Comparison of ENCODE assay signal across 8 mouse cellular contexts in the genomic region with DNA sequence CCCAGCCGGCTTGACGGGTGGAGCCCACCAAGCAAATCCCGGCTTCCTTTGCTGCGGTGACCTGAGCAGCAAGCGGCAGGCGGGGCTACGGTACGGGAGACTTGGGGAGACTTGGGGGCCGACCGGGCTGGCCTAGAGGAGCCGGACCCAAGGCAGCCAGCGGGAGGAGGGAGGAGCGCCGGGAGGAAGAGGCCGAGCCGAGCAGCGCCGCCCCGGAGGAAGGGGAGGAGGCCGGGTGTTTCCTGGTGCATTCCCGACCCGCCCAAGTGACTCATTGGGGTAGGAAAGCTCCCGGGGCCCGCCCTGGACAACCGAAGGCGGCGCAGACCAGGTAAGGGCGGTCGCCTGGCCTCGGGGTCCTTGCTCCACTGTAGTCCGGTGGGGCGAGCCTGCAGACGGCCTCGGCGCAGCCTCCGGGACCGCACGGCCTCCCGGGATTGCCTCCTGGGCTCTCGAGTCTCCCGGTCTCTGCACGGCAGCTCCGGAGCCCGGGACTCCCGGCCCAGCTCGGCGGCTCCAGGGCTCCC. TPM values are rescaled to one million over a fixed set of nuclear protein-coding genes. Genes with fewer than 3 reads are reported as not detected.
DNase-seq lines count a peak whose midpoint lies in the region; ATAC-seq lines count a peak whose summit lies in the region.

No protein-coding gene starts in this region.

- H3K9me3 ChIP-seq in intestine, embryonic 14.5 days (ENCODE audit: control insufficient read depth, low read length): no peaks in the 10 kb centered on the region

- H3K4me1 ChIP-seq in intestine, embryonic 14.5 days (replicated peaks; ENCODE audit: control insufficient read depth, insufficient read depth, low read length): peaks cover 8% of the 10 kb centered on the region; the same call in 1 of the 2 replicates

- DNase-seq in adrenal gland, adult 18-20 months (ENCODE audit: low spot score in 2 of 2): peak; percentile 86 to 88
- peak; percentile 91 for DNase-seq in embryo, embryonic 10.5 days (ENCODE audit: low spot score)
- peak; percentile 93 for DNase-seq in gastrocnemius, postnatal 14 days
- DNase-seq in intestine, embryonic 14.5 days (ENCODE audit: low spot score): peak; percentile 93
- peak; percentile 86 to 93 for DNase-seq in left cerebral cortex, postnatal 25 days (ENCODE audit: low spot score in 2 of 2)
- DNase-seq in mesoderm, embryonic 11.5 days (ENCODE audit: low read depth, low spot score): peak; percentile 84
- peak; percentile 90 for DNase-seq in right cerebral cortex, postnatal 25 days
- DNase-seq in urinary bladder, postnatal 36 days (ENCODE audit: low spot score in 2 of 2): peak; percentile 88 to 94

- WGBS in intestine, embryonic 14.5 days: under 1% methylated on average over 38 of the region's 47 CpGs

- H3K9ac ChIP-seq in intestine, embryonic 14.5 days (ENCODE audit: low read length): peak overlapping the region; percentile 95

- H3K27me3 ChIP-seq in intestine, embryonic 14.5 days (replicated peaks; ENCODE audit: control insufficient read depth, insufficient read depth, low read length): no peaks in the 10 kb centered on the region

- no peaks in the 10 kb centered on the region for H3K36me3 ChIP-seq in intestine, embryonic 14.5 days (ENCODE audit: control insufficient read depth, insufficient read depth, low read length)

- peak overlapping the region; percentile 82 for H3K4me3 ChIP-seq in intestine, embryonic 14.5 days (ENCODE audit: low read depth, low read length)

- ATAC-seq in intestine, embryonic 14.5 days (replicated peaks; ENCODE audit: low FRiP score, low TSS enrichment, low read depth): peak; percentile 98

- peak overlapping the region; percentile 87 for H3K4me2 ChIP-seq in intestine, embryonic 14.5 days (ENCODE audit: low read length)

- H3K27ac ChIP-seq in intestine, embryonic 14.5 days (ENCODE audit: low read depth): peak overlapping the region; percentile 96

- intact Hi-C loops in gastrocnemius, postnatal 14 days (cut with DNase I; ENCODE audit: low total_unique reads): no loop called here
- intact Hi-C loops in left cerebral cortex, postnatal 25 days (cut with DNase I): no loop called here

RNA-seq across cellular contexts. Expression of a gene that starts 0.5 kb away (rescaled TPM):
- 10 to 100 TPM; 53.8 to 69.4 TPM for total RNA-seq in adrenal gland, adult 18-20 months (2021)
- 10 to 100 TPM; 28.3 to 29.4 TPM for total RNA-seq in gastrocnemius, postnatal 14 days (2021)
- 102 and 118 TPM in 2 replicates for polyA plus RNA-seq in intestine, embryonic 14.5 days (2014; fragmentation: Nextera tagmentation; extraction: Ambion mirVana)
- total RNA-seq in left cerebral cortex, postnatal 25 days (2021): 10 to 100 TPM; 66.7 to 73.1 TPM

RNA-seq across cellular contexts. Expression of a gene that starts 48.1 kb away (rescaled TPM):
- 10 to 100 TPM; 10.7 to 15.4 TPM for total RNA-seq in adrenal gland, adult 18-20 months (2021)
- total RNA-seq in gastrocnemius, postnatal 14 days (2021): 1 to 10 TPM; 9.0 to 9.8 TPM
- polyA plus RNA-seq in intestine, embryonic 14.5 days (2014; fragmentation: Nextera tagmentation; extraction: Ambion mirVana): 28.2 and 31.5 TPM in 2 replicates
- 10 to 100 TPM; 30.1 to 32.9 TPM for total RNA-seq in left cerebral cortex, postnatal 25 days (2021)

Comparison
In these comparisons a context has a peak if more than half of its experiments do, and no peak if none do; other contexts are left out.
1. Peak in every context shown above with its lines: DNase-seq, ATAC-seq, H3K4me3 ChIP-seq and H3K27ac ChIP-seq.